Mouse (Mus musculus) heart, adult 18-20 months (tissue): ENCODE measurements at regions not wholly inside any gene's neighbourhood (a gene's known extent, or its start where the extent isn't known, plus 50 kb on each side); places are given as distances from the start of the nearest gene placed in this dataset.

Experiments
- DNase-seq, 2 experiments: peaks; one replicate each; pipeline ENCODE4 v3.0.0; 2021 to 2022; ENCODE audit warnings: mixed read lengths in 1 of 2

- DNase-seq, result no peak
Measured at GRCm38 (mm10) chr11:25157135-25157860, 1053.3 kb downstream of the 5730522E02Rik start.

- DNase-seq, result no peak
Measured at GRCm38 (mm10) chr11:25157861-25158245, 1052.7 kb downstream of the 5730522E02Rik start.

- DNase-seq, result no peak
Measured at GRCm38 (mm10) chr11:25158884-25159283, 1051.7 kb downstream of the 5730522E02Rik start.

GRCm38 (mm10) chr11:25167939-25168338 lies 1042.6 kb downstream of the 5730522E02Rik start:
- DNase-seq, result no peak

- DNase-seq, result no peak
Measured at GRCm38 (mm10) chr11:25171048-25171447, 1039.5 kb downstream of the 5730522E02Rik start.
